8 mouse cellular contexts compared by ENCODE assay signal in genomic region chr8:13338255-13338860, GRCm38 (mm10). TPM values are rescaled to one million over a fixed set of nuclear protein-coding genes. Genes with fewer than 3 reads are reported as not detected.
A peak's percentile ranks its signal among the peaks of the same experiment; 100 is the strongest.
DNase-seq lines count a peak whose midpoint lies in the region; ATAC-seq and TF ChIP-seq lines count a peak whose summit lies in the region.

Tfdp1 (plus strand) TSS chr8:13338751.

- TF ChIP-seq CTCF in cortical plate, adult 2 months (IDR thresholded peaks at IDR 0.05; ENCODE audit: extremely low read depth, insufficient read depth, low read length), result no peak

- peak; percentile 71 for ATAC-seq in activated CD4-positive, CD25-positive, alpha-beta regulatory T cell, adult 4 months
- ATAC-seq in megakaryocyte progenitor cell, adult 5-6 weeks (replicated peaks; ENCODE audit: poor library complexity), result peak; percentile 67

- TF ChIP-seq POLR2A in cortical plate, adult 2 months (IDR thresholded peaks at IDR 0.05; ENCODE audit: extremely low read depth, insufficient read depth, low read length), result no peak

- DNase-seq in gastrocnemius, postnatal 10 days, result peak; percentile 69
- peak; percentile 88 for DNase-seq in induced T-regulatory cell, adult 2 months (ENCODE audit: low read depth)
- DNase-seq in left cerebral cortex, adult 9 months (ENCODE audit: low spot score in 2 of 2), result peak; percentile 64 to 74
- DNase-seq in right cerebral cortex, postnatal 14 days, result peak; percentile 83
- peak; percentile 51 to 72 for DNase-seq in urinary bladder, postnatal 36 days (ENCODE audit: low spot score in 2 of 2)

- H3K4me3 ChIP-seq in cortical plate, adult 2 months (ENCODE audit: insufficient read depth, low read length), result peak within 1 kb of the TSS; percentile 68

- H3K27ac ChIP-seq in cortical plate, adult 2 months (ENCODE audit: insufficient read depth, low read length), result no peak within 1 kb of the TSS

- H3K4me1 ChIP-seq in cortical plate, adult 2 months (ENCODE audit: control insufficient read depth, insufficient read depth, low read length), result no peaks in the 10 kb centered on the region; the same call in 1 of the 2 replicates

RNA-seq across cellular contexts. Expression of gene Tfdp1, which starts in this region (rescaled TPM):
- polyA plus RNA-seq in activated CD4-positive, CD25-positive, alpha-beta regulatory T cell, adult 4 months (2017; shearing (Covaris generic)), result 10 to 100 TPM; 51.8 to 56.6 TPM
- 76.6 and 77.6 TPM in 2 replicates for polyA plus RNA-seq in cortical plate, adult 2 months (2012; rRNA removed)
- total RNA-seq in gastrocnemius, postnatal 10 days (2021), result 10 to 100 TPM; 45.1 to 48.4 TPM
- 315 and 317 TPM in 2 replicates for total RNA-seq in megakaryocyte progenitor cell, adult 5-6 weeks (2015)
- 229 and 230 TPM in 2 replicates for total RNA-seq in megakaryocyte progenitor cell, adult 5-6 weeks (2017)

Comparison
In these comparisons a context has a peak if more than half of its experiments do, and no peak if none do; other contexts are left out.
1. RNA of gene Tfdp1 (total RNA-seq): 229 to 317 TPM in megakaryocyte progenitor cell, adult 5-6 weeks; 45.1 to 48.4 TPM in gastrocnemius, postnatal 10 days; every median in the first group is over 4 times any median in the second.
2. Peak in every context shown above with its lines, with median percentiles within 50 percentile points of each other: DNase-seq.